Mouse (Mus musculus) kidney, postnatal 0 days (tissue): ENCODE results near the gene Sp2. TPM values are rescaled to one million over a fixed set of nuclear protein-coding genes. Genes with fewer than 3 reads are reported as not detected.

Experiments used
- ATAC-seq: fragments of 200-750 bp; cut with Nextera tagmentation; replicated peaks from 2 replicates; pipeline ENCODE4 v1.8.0; 2017; ENCODE audit warnings: low read depth, moderate number of reproducible peaks, moderate TSS enrichment, moderate library complexity; ENCODE audit not compliant: low FRiP score
- DNase-seq: peaks from one replicate; pipeline ENCODE4 v3.0.0-alpha.2; 2016; ENCODE audit warnings: low spot score
- H3K27ac ChIP-seq: fragments of 300-500 bp; sonication (generic); 2 replicates; pipeline ENCODE4 v1.5.1; 2014; ENCODE audit warnings: mild to moderate bottlenecking
- H3K27me3 ChIP-seq: fragments of 300-500 bp; sonication (generic); 2 replicates; pipeline ENCODE4 v1.6.1; 2014; ENCODE audit warnings: low read length, mixed read lengths; ENCODE audit not compliant: insufficient read depth
- H3K36me3 ChIP-seq: fragments of 300-500 bp; sonication (generic); 2 replicates; pipeline ENCODE4 v1.6.1; 2014; ENCODE audit warnings: low read length, mixed read lengths; ENCODE audit not compliant: insufficient read depth
- H3K4me1 ChIP-seq: fragments of 300-500 bp; sonication (generic); replicated peaks from 2 replicates; pipeline ENCODE4 v1.6.1; 2014; ENCODE audit warnings: antibody characterized with exemption, low read length, mixed read lengths; ENCODE audit not compliant: insufficient read depth
- H3K4me2 ChIP-seq: fragments of 300-500 bp; sonication (generic); 2 replicates; pipeline ENCODE4 v1.6.1; 2014; ENCODE audit warnings: mild to moderate bottlenecking, low read length, moderate library complexity, mixed read lengths
- H3K4me3 ChIP-seq: fragments of 300-500 bp; sonication (generic); replicated peaks from 2 replicates; pipeline ENCODE4 v1.5.1; 2014; ENCODE audit warnings: low read depth, low read length
- H3K9ac ChIP-seq: fragments of 300-500 bp; sonication (generic); 2 replicates; pipeline ENCODE4 v1.6.1; 2014; ENCODE audit warnings: low read depth, low read length
- H3K9me3 ChIP-seq: fragments of 300-500 bp; sonication (generic); replicated peaks from 2 replicates; pipeline ENCODE4 v1.6.1; 2016; ENCODE audit warnings: low read length, inconsistent platforms, mixed read lengths
- CTCF ChIP-seq: IDR thresholded peaks from 2 replicates; pipeline ENCODE4 v1.5.1; 2016; ENCODE audit warnings: antibody characterized with exemption, low read depth, mild to moderate bottlenecking, moderate library complexity
- WGBS: fragments of 180-500 bp; shearing (Covaris S2); extraction: QIAGEN DNeasy Blood & Tissue Kit; methylation state at CpG from one replicate; pipeline ENCODE4 v1.1.7; 2014; 5-methylcytosine and 5-hydroxymethylcytosine counted together
- polyA plus RNA-seq: library from polyadenylated mRNA; unstranded; fragments of >200 nt; fragmentation: Nextera tagmentation; extraction: Ambion mirVana; gene quantifications from 2 replicates; pipeline ENCODE4 v1.2.1, GENCODE M21; 2015

Sp2 gene
- polyA plus RNA-seq, 1 experiment from 2014 or later = 16.3 TPM

GRCm38 (mm10) chr11:96946498-96946897, 36.3 kb downstream of the Sp2 start:
- no peak overlapping the region for H3K9ac ChIP-seq
- no peaks in the 10 kb centered on the region for H3K9me3 ChIP-seq
- ATAC-seq = no peak
- H3K27me3 ChIP-seq = no peaks in the 10 kb centered on the region
- H3K4me2 ChIP-seq = no peak overlapping the region
- no peak overlapping the region for H3K4me3 ChIP-seq
- peaks cover 7% of the 10 kb centered on the region; the same call in 1 of the 2 replicates for H3K4me1 ChIP-seq
- no peak overlapping the region for H3K27ac ChIP-seq
- WGBS = 83% methylated on average over 9 of the region's 9 CpGs
- DNase-seq = no peak
- H3K36me3 ChIP-seq = 0 out of 2 replicates have a peak, but pooled peaks cover 2% of the 10 kb centered on the region
- TF ChIP-seq CTCF = no peak

GRCm38 (mm10) chr11:96944844-96945580, 37.7 kb downstream of the Sp2 start:
- H3K9ac ChIP-seq = peak overlapping the region; percentile 24; the same call in 1 of the 2 replicates
- no peak for TF ChIP-seq CTCF

GRCm38 (mm10) chr11:96943746-96944304, 38.9 kb downstream of the Sp2 start, which contains the start of gene Pnpo:
Pnpo (minus strand) TSS chr11:96943986.
- 0 out of 2 replicates have a peak, but pooled peaks have one; percentile 4 for TF ChIP-seq CTCF
- Histone ChIP-seq H3K4me3 (peak within 1 kb of the TSS; percentile 47), H3K36me3 (no peaks in the 10 kb centered on the region), H3K9me3 (no peaks in the 10 kb centered on the region), H3K9ac (peak within 1 kb of the TSS; percentile 63), H3K27ac (peak within 1 kb of the TSS; percentile 10; the same call in 1 of the 2 replicates), H3K4me1 (peaks cover 7% of the 10 kb centered on the region; the same call in 1 of the 2 replicates), H3K27me3 (no peaks in the 10 kb centered on the region), H3K4me2 (peak within 1 kb of the TSS; percentile 84)
- DNase-seq (peak; percentile 98), ATAC-seq (peak; percentile 95)
- 0% methylated on average over 29 of the region's 29 CpGs for WGBS

More at GRCm38 (mm10) chr11:96944844-96945580, 37.7 kb downstream of the Sp2 start:
- Histone ChIP-seq H3K9me3 (no peaks in the 10 kb centered on the region), H3K27me3 (no peaks in the 10 kb centered on the region), H3K4me2 (peak overlapping the region; percentile 84), H3K4me3 (no peak overlapping the region), H3K27ac (no peak overlapping the region), H3K36me3 (no peaks in the 10 kb centered on the region), H3K4me1 (peaks cover 7% of the 10 kb centered on the region; the same call in 1 of the 2 replicates)
- no peak for ATAC-seq
- no peak for DNase-seq
- WGBS = 77% methylated on average over 14 of the region's 14 CpGs

- Histone ChIP-seq H3K36me3 (no peaks in the 10 kb centered on the region), H3K4me1 (peaks cover 7% of the 10 kb centered on the region; the same call in 1 of the 2 replicates), H3K4me3 (no peak overlapping the region), H3K27me3 (no peaks in the 10 kb centered on the region), H3K4me2 (no peak overlapping the region), H3K9me3 (no peaks in the 10 kb centered on the region), H3K27ac (no peak overlapping the region), H3K9ac (no peak overlapping the region)
- DNase-seq = no peak
- 73% methylated on average over 6 of the region's 6 CpGs for WGBS
- TF ChIP-seq CTCF = no peak
- no peak for ATAC-seq
These were observed 40.7 kb downstream of the Sp2 start for GRCm38 (mm10) chr11:96941989-96942590.

GRCm38 (mm10) chr11:96940578-96941465, 41.9 kb downstream of the Sp2 start:
- Histone ChIP-seq H3K9ac (no peak overlapping the region), H3K27ac (no peak overlapping the region), H3K36me3 (no peaks in the 10 kb centered on the region), H3K4me2 (no peak overlapping the region), H3K4me1 (peaks cover 7% of the 10 kb centered on the region; the same call in 1 of the 2 replicates), H3K9me3 (no peaks in the 10 kb centered on the region), H3K27me3 (no peaks in the 10 kb centered on the region), H3K4me3 (no peak overlapping the region)
- DNase-seq (no peak), ATAC-seq (no peak)
- 79% methylated on average over 16 of the region's 16 CpGs for WGBS
- TF ChIP-seq CTCF = no peak
